Mouse (Mus musculus) limb, embryonic 14.5 days (tissue): ENCODE results near the gene Ppp1r9b. TPM values are rescaled to one million over a fixed set of nuclear protein-coding genes. Genes with fewer than 3 reads are reported as not detected.

ENCODE experiments used
- ATAC-seq: fragments of 200-750 bp; cut with Nextera tagmentation; 2 replicates; pipeline ENCODE4 v1.8.0; 2017; ENCODE audit warnings: low read depth, moderate number of reproducible peaks, moderate TSS enrichment; ENCODE audit not compliant: low FRiP score
- DNase-seq: peaks from one replicate; pipeline ENCODE4 v3.0.0-alpha.2; 2015; ENCODE audit warnings: low spot score
- H3K27ac ChIP-seq: fragments of 300-500 bp; sonication (generic); replicated peaks from 2 replicates; pipeline ENCODE4 v1.5.1; 2014; ENCODE audit warnings: low read depth, mild to moderate bottlenecking, low read length, moderate library complexity, mixed read lengths
- H3K27me3 ChIP-seq: fragments of 300-500 bp; sonication (generic); 2 replicates; pipeline ENCODE4 v1.6.1; 2014; ENCODE audit warnings: low read length, mixed read lengths; ENCODE audit not compliant: control insufficient read depth, insufficient read depth
- H3K36me3 ChIP-seq: fragments of 300-500 bp; sonication (generic); 2 replicates; pipeline ENCODE4 v1.6.1; 2014; ENCODE audit warnings: mild to moderate bottlenecking, low read length, moderate library complexity, mixed read lengths; ENCODE audit not compliant: control insufficient read depth, insufficient read depth
- H3K4me1 ChIP-seq: fragments of 300-500 bp; sonication (generic); 2 replicates; pipeline ENCODE4 v1.6.1; 2014; ENCODE audit warnings: antibody characterized with exemption, low read length, mixed read lengths; ENCODE audit not compliant: control insufficient read depth, insufficient read depth
- H3K4me2 ChIP-seq: fragments of 300-500 bp; sonication (generic); replicated peaks from 2 replicates; pipeline ENCODE4 v1.6.1; 2014; ENCODE audit warnings: low read depth, mild to moderate bottlenecking, low read length, moderate library complexity; ENCODE audit not compliant: severe bottlenecking
- H3K4me3 ChIP-seq: fragments of 300-500 bp; sonication (generic); replicated peaks from 2 replicates; pipeline ENCODE4 v1.5.1; 2014; ENCODE audit warnings: low read length
- H3K9ac ChIP-seq: fragments of 300-500 bp; sonication (generic); 2 replicates; pipeline ENCODE4 v1.6.1; 2014; ENCODE audit warnings: mild to moderate bottlenecking, low read depth, low read length, moderate library complexity; ENCODE audit not compliant: severe bottlenecking
- H3K9me3 ChIP-seq: fragments of 300-500 bp; sonication (generic); 2 replicates; pipeline ENCODE4 v1.6.1; 2016; ENCODE audit warnings: low read length; ENCODE audit not compliant: control insufficient read depth
- POLR2A ChIP-seq: fragments of 200-500 bp; IDR thresholded peaks from 2 replicates; pipeline ENCODE4 v1.8.0; 2012; ENCODE audit warnings: inconsistent platforms, mild to moderate bottlenecking, moderate library complexity, borderline replicate concordance; ENCODE audit not compliant: insufficient read depth, insufficient read length; ENCODE audit errors: extremely low read depth
- WGBS: fragments of 180-500 bp; shearing (Covaris S2); extraction: QIAGEN DNeasy Blood & Tissue Kit; methylation state at CpG from one replicate; pipeline ENCODE4 v1.1.7; 2014; 5-methylcytosine and 5-hydroxymethylcytosine counted together
- polyA plus RNA-seq, 2 experiments: library from polyadenylated mRNA; depleted of rRNA in 1 of 2; stranded (reverse) in 1 of 2; unstranded in 1 of 2; fragments of >200 nt; fragmentation: Nextera tagmentation in 1 of 2; extraction: Ambion mirVana in 1 of 2; gene quantifications; 2 replicates each; pipeline versions ENCODE4 v1.2.1 to v1.2.3; 2012 to 2014

The Ppp1r9b gene
- polyA plus RNA-seq, 2 experiments = 17.3 to 32.8 TPM

DNA sequence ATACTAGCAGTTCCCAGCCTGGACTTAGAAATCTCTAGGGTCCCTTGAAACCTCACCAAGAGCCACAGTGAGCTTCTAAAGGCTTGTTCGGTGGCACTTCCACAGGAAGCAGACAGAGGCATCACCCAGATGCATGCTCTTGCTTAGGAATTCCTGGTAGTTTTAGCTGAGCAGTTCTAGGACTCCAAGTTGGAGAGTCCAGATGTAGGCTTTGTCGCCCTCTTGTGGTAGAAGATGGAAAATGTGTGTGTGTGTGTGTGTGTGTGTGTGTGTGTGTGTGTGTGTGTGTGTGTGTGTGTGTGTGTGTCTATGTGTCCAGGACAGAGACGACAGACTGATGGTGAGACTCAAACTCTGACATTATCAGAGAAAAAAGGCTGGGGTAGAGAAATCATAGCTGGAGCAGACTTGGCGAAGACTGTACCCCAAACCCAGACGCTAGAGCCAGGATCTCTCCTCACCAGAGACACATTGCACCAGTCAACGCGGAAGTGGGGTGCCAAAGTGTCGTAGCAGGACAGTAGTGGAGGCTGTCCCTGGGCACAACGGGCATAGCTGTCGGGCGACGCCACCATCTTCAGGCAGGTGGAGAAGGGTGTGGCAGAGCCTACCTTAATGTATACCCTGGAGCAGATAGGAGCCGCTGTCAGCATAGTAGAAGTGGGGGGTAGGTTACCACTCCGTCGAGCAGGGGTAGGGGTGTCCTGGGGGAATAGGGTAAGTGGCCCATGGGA is 20.5 kb upstream of the Ppp1r9b start:
- Histone ChIP-seq H3K4me1 (no peaks in the 10 kb centered on the region), H3K9me3 (no peaks in the 10 kb centered on the region), H3K27ac (no peak overlapping the region), H3K4me3 (no peak overlapping the region), H3K36me3 (no peaks in the 10 kb centered on the region), H3K4me2 (no peak overlapping the region), H3K27me3 (no peaks in the 10 kb centered on the region), H3K9ac (no peak overlapping the region)
- no peak for TF ChIP-seq POLR2A
- DNase-seq (peak; percentile 73), ATAC-seq (peak; percentile 56; the same call in 1 of the 2 replicates)
- WGBS = 58% methylated on average over 15 of the region's 15 CpGs

DNA sequence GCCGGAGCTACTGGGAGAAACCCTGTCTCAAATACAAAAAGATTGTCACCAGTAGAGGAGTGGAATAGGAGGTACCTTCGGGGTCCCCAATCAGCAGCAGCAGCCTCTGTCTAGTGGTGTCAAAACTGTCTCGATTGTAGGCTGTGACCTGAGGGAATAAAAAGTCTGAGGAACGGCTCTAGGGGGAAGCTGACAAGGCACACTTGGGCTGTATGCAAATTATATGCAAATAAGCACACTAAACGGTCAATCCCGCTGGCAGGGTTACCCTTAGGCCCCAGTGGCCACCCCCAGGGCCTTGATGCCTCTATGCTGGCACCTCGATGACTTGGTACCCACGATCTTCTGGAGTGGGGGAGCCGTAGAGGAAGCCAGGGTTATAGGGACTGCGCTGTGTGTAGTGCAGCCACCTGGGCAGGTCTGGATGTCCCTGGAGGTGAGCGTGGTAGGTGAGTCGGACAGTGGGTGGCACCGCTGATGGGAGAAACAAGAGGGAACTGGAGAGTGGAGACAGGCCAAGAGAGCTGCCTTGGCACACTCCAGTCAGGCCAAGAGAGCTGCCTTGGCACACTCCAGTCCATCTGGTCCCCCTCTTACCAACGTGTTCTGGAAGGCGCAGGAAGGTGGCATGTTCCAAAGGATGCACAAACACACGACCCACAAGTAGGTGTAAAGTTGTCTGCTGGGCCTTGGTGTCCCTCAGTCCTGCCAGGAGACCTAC is 18.8 kb upstream of the Ppp1r9b start:
- ATAC-seq = no peak
- H3K9ac ChIP-seq = peak overlapping the region; percentile 21; the same call in 1 of the 2 replicates
- H3K4me2 ChIP-seq = no peak overlapping the region
- 66% methylated on average over 16 of the region's 16 CpGs for WGBS
- no peaks in the 10 kb centered on the region for H3K9me3 ChIP-seq
- no peak overlapping the region for H3K4me3 ChIP-seq
- no peak for DNase-seq
- no peaks in the 10 kb centered on the region for H3K27me3 ChIP-seq
- no peak overlapping the region for H3K27ac ChIP-seq
- TF ChIP-seq POLR2A = no peak
- H3K4me1 ChIP-seq = no peaks in the 10 kb centered on the region
- H3K36me3 ChIP-seq = no peaks in the 10 kb centered on the region

DNA sequence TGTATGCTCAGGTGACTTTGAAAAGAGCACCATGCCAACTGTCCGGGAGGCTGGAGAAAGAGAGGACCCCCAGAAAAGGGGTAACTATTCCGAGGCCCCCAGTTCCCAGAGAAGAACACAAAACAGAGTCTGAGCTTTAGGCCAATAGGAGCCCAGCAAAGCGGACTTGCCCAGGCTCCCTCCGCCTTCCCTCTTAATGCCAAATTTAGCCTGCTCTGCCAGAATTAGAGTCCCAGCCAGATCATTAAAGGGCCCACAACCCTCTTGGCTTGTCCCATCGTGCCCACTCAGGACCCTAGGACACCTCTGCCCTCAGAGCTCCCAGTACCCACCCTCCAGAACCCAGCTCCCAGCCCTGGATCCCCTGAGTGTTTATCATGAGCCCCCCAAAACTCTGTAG is 17.9 kb upstream of the Ppp1r9b start:
- Histone ChIP-seq H3K4me2 (no peak overlapping the region), H3K9ac (no peak overlapping the region)

DNA sequence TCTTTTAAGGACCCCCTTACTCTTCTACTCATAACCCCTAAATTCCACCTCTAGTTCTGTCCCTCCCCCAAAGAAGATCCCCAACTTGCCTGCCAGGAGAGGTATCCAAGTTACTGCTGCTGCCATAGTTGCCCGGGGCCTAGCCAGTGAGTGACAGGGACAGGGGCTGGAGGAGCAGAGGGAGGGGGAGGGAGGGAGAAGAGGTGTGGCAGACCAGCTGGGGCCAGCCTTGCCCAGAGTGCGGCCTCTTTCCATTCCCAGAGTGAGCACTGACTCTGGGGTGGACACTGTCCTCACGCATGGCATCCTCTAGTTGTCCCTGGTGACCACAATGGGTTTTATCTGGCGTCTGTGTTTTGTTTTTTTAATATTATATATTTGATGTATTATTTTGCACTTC is 17.5 kb upstream of the Ppp1r9b start:
- DNase-seq = no peak
- Histone ChIP-seq H3K9me3 (no peaks in the 10 kb centered on the region), H3K27ac (no peak overlapping the region), H3K27me3 (no peaks in the 10 kb centered on the region), H3K9ac (no peak overlapping the region), H3K36me3 (no peaks in the 10 kb centered on the region), H3K4me1 (peaks cover 2% of the 10 kb centered on the region; the same call in 1 of the 2 replicates), H3K4me3 (no peak overlapping the region), H3K4me2 (no peak overlapping the region)
- TF ChIP-seq POLR2A = no peak
- peak; percentile 56 for ATAC-seq
- WGBS = 56% methylated on average over 4 of the region's 4 CpGs

More for the DNA sequence above, 17.9 kb upstream of the Ppp1r9b start:
- no peak for DNase-seq
- WGBS = 58% methylated on average over 5 of the region's 5 CpGs
- H3K9me3 ChIP-seq = no peaks in the 10 kb centered on the region
- no peaks in the 10 kb centered on the region for H3K36me3 ChIP-seq
- H3K27me3 ChIP-seq = no peaks in the 10 kb centered on the region
- H3K4me3 ChIP-seq = no peak overlapping the region
- H3K4me1 ChIP-seq = no peaks in the 10 kb centered on the region
- TF ChIP-seq POLR2A = no peak
- no peak overlapping the region for H3K27ac ChIP-seq
- ATAC-seq = no peak

DNA sequence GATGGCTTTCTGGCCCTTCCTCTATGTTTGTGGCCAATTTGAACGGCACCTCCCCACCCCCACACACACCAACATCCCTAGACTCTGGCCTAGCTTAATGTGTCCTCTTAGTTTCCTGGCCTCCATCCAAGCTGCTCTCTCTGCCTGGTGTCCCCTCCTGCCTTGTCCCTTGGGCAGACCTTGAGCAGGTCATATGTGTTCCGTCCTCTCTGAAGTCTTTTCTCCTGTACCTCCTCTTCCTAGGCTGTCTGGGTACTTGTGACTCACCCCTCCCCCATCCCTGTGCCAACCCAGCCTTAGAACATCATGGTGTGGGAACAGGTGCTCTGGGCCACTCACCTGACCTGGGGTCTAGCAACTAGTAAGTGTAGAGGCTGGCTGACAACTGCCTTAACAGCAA is 15.9 kb upstream of the Ppp1r9b start:
- Histone ChIP-seq H3K4me1 (peaks cover 7% of the 10 kb centered on the region), H3K9ac (no peak overlapping the region), H3K9me3 (no peaks in the 10 kb centered on the region), H3K36me3 (no peaks in the 10 kb centered on the region), H3K4me3 (no peak overlapping the region), H3K27me3 (no peaks in the 10 kb centered on the region), H3K27ac (no peak overlapping the region), H3K4me2 (no peak overlapping the region)
- no peak for ATAC-seq
- 83% methylated on average over 2 of the region's 2 CpGs for WGBS
- no peak for TF ChIP-seq POLR2A
- no peak for DNase-seq
